Mouse (Mus musculus): ENCODE results near the gene Olfr1359. TPM values are rescaled to one million over a fixed set of nuclear protein-coding genes. Genes with fewer than 3 reads are reported as not detected.
"Not testable (repeated sequence)": the region's sequence is repeated elsewhere in the genome, so short reads cannot be mapped to it uniquely, and the experiment has no call there.

Gene Olfr1359
- polyA plus RNA-seq, 1 experiment from 2014 or later: not detected

- Histone ChIP-seq H3K9ac (replicated peaks) (peak within 1 kb of the TSS; percentile 60), H3K4me1 (peaks cover 21% of the 10 kb centered on the region), H3K4me2 (replicated peaks) (peak within 1 kb of the TSS; percentile 71), H3K4me3 (peak within 1 kb of the TSS; percentile 47), H3K27ac (replicated peaks) (peak within 1 kb of the TSS; percentile 95)
- ATAC-seq (ENCODE audit: low FRiP score, low read depth): peak; percentile 93
- WGBS: 0% methylated on average over 44 of the region's 50 CpGs
- H3K27me3 ChIP-seq, H3K9me3 ChIP-seq, H3K36me3 ChIP-seq: not testable (repeated sequence)
These were observed 55.8 kb downstream of the Olfr1359 start, which contains the start of the genes Hist1h2ak and Hist1h2bn for GRCm38 (mm10) chr13:21753524-21754285. TSS of gene Hist1h2ak (minus strand) at chr13:21753827. TSS of gene Hist1h2bn (plus strand) at chr13:21754123.

- H3K27ac ChIP-seq (replicated peaks): peak overlapping the region; percentile 95
- peak; percentile 5; the same call in 1 of the 2 replicates for ATAC-seq (ENCODE audit: low FRiP score, low read depth)
- not testable (repeated sequence) for H3K36me3 ChIP-seq, H3K27me3 ChIP-seq, H3K9me3 ChIP-seq
- H3K4me3 ChIP-seq: peak overlapping the region; percentile 47
- H3K4me1 ChIP-seq: peaks cover 14% of the 10 kb centered on the region
- H3K9ac ChIP-seq (replicated peaks): peak overlapping the region; percentile 52
- WGBS: under 1% methylated on average over 23 of the region's 26 CpGs
- peak overlapping the region; percentile 71 for H3K4me2 ChIP-seq (replicated peaks)
These were observed 56.5 kb downstream of the Olfr1359 start for GRCm38 (mm10) chr13:21754294-21755001.

GRCm38 (mm10) chr13:21755707-21756106 lies 57.8 kb downstream of the Olfr1359 start:
- H3K4me3 ChIP-seq: no peak overlapping the region
- H3K9ac ChIP-seq (replicated peaks): no peak overlapping the region
- WGBS: 73% methylated on average over 1 of the region's 1 CpGs
- H3K4me2 ChIP-seq (replicated peaks): peak overlapping the region; percentile 33; the same call in 1 of the 2 replicates
- no peaks in the 10 kb centered on the region for H3K36me3 ChIP-seq
- H3K4me1 ChIP-seq: peaks cover 13% of the 10 kb centered on the region; the same call in 1 of the 2 replicates
- no peaks in the 10 kb centered on the region for H3K27me3 ChIP-seq
- ATAC-seq (ENCODE audit: low FRiP score, low read depth): no peak
- H3K9me3 ChIP-seq: no peaks in the 10 kb centered on the region
- H3K27ac ChIP-seq (replicated peaks): no peak overlapping the region

Small RNAs within 50 kb of the gene (microRNA-seq; reads per million reads assigned to microRNA genes)
- gene Gm44357 (not detected), gene Gm44367 (not detected), gene Gm44454 (not detected)

Other genes starting within 250 kb of the Olfr1359 start
- 24.4 and 24.6 TPM in 2 replicates for gene Zscan26, start 244.4 kb upstream of the Olfr1359 start, polyA plus RNA-seq (2016; fragmentation: Nextera tagmentation; extraction: Ambion mirVana)
- 2.5 and 2.9 TPM in 2 replicates for gene Nkapl, start 229.6 kb upstream of the Olfr1359 start, polyA plus RNA-seq (2016; fragmentation: Nextera tagmentation; extraction: Ambion mirVana)
- 6.8 and 7.4 TPM in 2 replicates for gene Zkscan4, start 219.2 kb upstream of the Olfr1359 start, polyA plus RNA-seq (2016; fragmentation: Nextera tagmentation; extraction: Ambion mirVana)
- gene Gm10065, start 218.7 kb upstream of the Olfr1359 start, polyA plus RNA-seq (2016; fragmentation: Nextera tagmentation; extraction: Ambion mirVana): not detected in 2 replicates
- gene AK157302, start 202.9 kb upstream of the Olfr1359 start, polyA plus RNA-seq (2016; fragmentation: Nextera tagmentation; extraction: Ambion mirVana): 0.30 and 0.47 TPM in 2 replicates
- 3.2 and 4.4 TPM in 2 replicates for gene Gm11273, start 196.7 kb upstream of the Olfr1359 start, polyA plus RNA-seq (2016; fragmentation: Nextera tagmentation; extraction: Ambion mirVana)
- 8.9 and 9.2 TPM in 2 replicates for gene Zkscan8, start 167.0 kb upstream of the Olfr1359 start, polyA plus RNA-seq (2016; fragmentation: Nextera tagmentation; extraction: Ambion mirVana)
- gene Olfr1366, start 155.3 kb upstream of the Olfr1359 start, polyA plus RNA-seq (2016; fragmentation: Nextera tagmentation; extraction: Ambion mirVana): 0.21 and 0.22 TPM in 2 replicates
- gene Olfr1535, start 138.2 kb upstream of the Olfr1359 start, polyA plus RNA-seq (2016; fragmentation: Nextera tagmentation; extraction: Ambion mirVana): not detected in 2 replicates
- not detected in 2 replicates for gene Olfr1364, start 116.4 kb upstream of the Olfr1359 start, polyA plus RNA-seq (2016; fragmentation: Nextera tagmentation; extraction: Ambion mirVana)
- not detected in 2 replicates for gene Olfr1362, start 84.1 kb upstream of the Olfr1359 start, polyA plus RNA-seq (2016; fragmentation: Nextera tagmentation; extraction: Ambion mirVana)
- not detected in 2 replicates for gene Olfr11, start 55.6 kb upstream of the Olfr1359 start, polyA plus RNA-seq (2016; fragmentation: Nextera tagmentation; extraction: Ambion mirVana)
- gene Olfr1361, start 34.7 kb upstream of the Olfr1359 start, polyA plus RNA-seq (2016; fragmentation: Nextera tagmentation; extraction: Ambion mirVana): not detected in 2 replicates
- gene Olfr1360, start 20.7 kb upstream of the Olfr1359 start, polyA plus RNA-seq (2016; fragmentation: Nextera tagmentation; extraction: Ambion mirVana): not detected in 2 replicates
- gene Hist1h2bl, start 18.0 kb downstream of the Olfr1359 start, polyA plus RNA-seq (2016; fragmentation: Nextera tagmentation; extraction: Ambion mirVana): 2.2 and 3.1 TPM in 2 replicates
- 21.4 and 30.7 TPM in 2 replicates for gene Hist1h2ai, start 18.3 kb downstream of the Olfr1359 start, polyA plus RNA-seq (2016; fragmentation: Nextera tagmentation; extraction: Ambion mirVana)
- gene Hist1h3h, start 19.5 kb downstream of the Olfr1359 start, polyA plus RNA-seq (2016; fragmentation: Nextera tagmentation; extraction: Ambion mirVana): 6.0 and 10.1 TPM in 2 replicates
- gene Hist1h2bm, start 23.9 kb downstream of the Olfr1359 start, polyA plus RNA-seq (2016; fragmentation: Nextera tagmentation; extraction: Ambion mirVana): 5.8 TPM in 2 replicates
- 0.97 and 1.4 TPM in 2 replicates for gene Hist1h4j, start 37.0 kb downstream of the Olfr1359 start, polyA plus RNA-seq (2016; fragmentation: Nextera tagmentation; extraction: Ambion mirVana)
- gene Hist1h4k, start 52.4 kb downstream of the Olfr1359 start, polyA plus RNA-seq (2016; fragmentation: Nextera tagmentation; extraction: Ambion mirVana): 2.9 and 3.5 TPM in 2 replicates
- gene Hist1h2ak, start 55.7 kb downstream of the Olfr1359 start, polyA plus RNA-seq (2016; fragmentation: Nextera tagmentation; extraction: Ambion mirVana): 26.9 and 43.2 TPM in 2 replicates
- gene Hist1h2bn, start 56.0 kb downstream of the Olfr1359 start, polyA plus RNA-seq (2016; fragmentation: Nextera tagmentation; extraction: Ambion mirVana): 3.9 and 6.3 TPM in 2 replicates
- gene Hist1h1b, start 82.5 kb downstream of the Olfr1359 start, polyA plus RNA-seq (2016; fragmentation: Nextera tagmentation; extraction: Ambion mirVana): 30.4 and 37.6 TPM in 2 replicates
- 155 and 164 TPM in 2 replicates for gene Hist1h3i, start 85.3 kb downstream of the Olfr1359 start, polyA plus RNA-seq (2016; fragmentation: Nextera tagmentation; extraction: Ambion mirVana)
- gene Hist1h2an, start 89.1 kb downstream of the Olfr1359 start, polyA plus RNA-seq (2016; fragmentation: Nextera tagmentation; extraction: Ambion mirVana): 6.1 and 12.2 TPM in 2 replicates
- gene Hist1h2bp, start 89.3 kb downstream of the Olfr1359 start, polyA plus RNA-seq (2016; fragmentation: Nextera tagmentation; extraction: Ambion mirVana): 1.9 and 2.4 TPM in 2 replicates
- gene Hist1h2bq, start 112.1 kb downstream of the Olfr1359 start, polyA plus RNA-seq (2016; fragmentation: Nextera tagmentation; extraction: Ambion mirVana): 18.5 and 23.3 TPM in 2 replicates
- not detected in 2 replicates for gene Hist1h2ao, start 112.4 kb downstream of the Olfr1359 start, polyA plus RNA-seq (2016; fragmentation: Nextera tagmentation; extraction: Ambion mirVana)
- gene Hist1h4m, start 113.6 kb downstream of the Olfr1359 start, polyA plus RNA-seq (2016; fragmentation: Nextera tagmentation; extraction: Ambion mirVana): not detected in 2 replicates
- 11.5 and 17.5 TPM in 2 replicates for gene Hist1h4n, start 134.1 kb downstream of the Olfr1359 start, polyA plus RNA-seq (2016; fragmentation: Nextera tagmentation; extraction: Ambion mirVana)
- 4,827 and 5,103 TPM in 2 replicates for gene Hist1h2ap, start 135.4 kb downstream of the Olfr1359 start, polyA plus RNA-seq (2016; fragmentation: Nextera tagmentation; extraction: Ambion mirVana)
- 17.6 and 23.0 TPM in 2 replicates for gene Hist1h2br, start 135.6 kb downstream of the Olfr1359 start, polyA plus RNA-seq (2016; fragmentation: Nextera tagmentation; extraction: Ambion mirVana)
- 22.3 and 24.2 TPM in 2 replicates for gene Zfp184, start 247.0 kb downstream of the Olfr1359 start, polyA plus RNA-seq (2016; fragmentation: Nextera tagmentation; extraction: Ambion mirVana)

Measured in midbrain, embryonic 12.5 days (tissue).